Mouse (Mus musculus) spleen, adult 2 months (tissue): Measurements from ENCODE around the gene Gm4131.

Source experiments
- CTCF ChIP-seq: fragments of 200-500 bp; IDR thresholded peaks from 2 replicates; pipeline ENCODE4 v1.5.1; 2011; ENCODE audit warnings: mild to moderate bottlenecking, inconsistent platforms; ENCODE audit not compliant: insufficient read depth, insufficient read length, insufficient replicate concordance; ENCODE audit errors: extremely low read depth
- POLR2A ChIP-seq: fragments of 200-500 bp; IDR thresholded peaks from 2 replicates; pipeline ENCODE4 v1.6.1; 2011; ENCODE audit warnings: low read depth, low read length, inconsistent platforms

- no peak for TF ChIP-seq CTCF
- no peak for TF ChIP-seq POLR2A
Measured at GRCm38 (mm10) chr14:62561875-62562748, 4.6 kb downstream of the Gm4131 start.
